Mouse (Mus musculus) C2C12 (cell line): Measurements from ENCODE around the gene Bcl2l15. TPM values are rescaled to one million over a fixed set of nuclear protein-coding genes. Genes with fewer than 3 reads are reported as not detected.
"Not testable (repeated sequence)": the region's sequence is repeated elsewhere in the genome, so short reads cannot be mapped to it uniquely, and the experiment has no call there.

Experiments
- H3K27me3 ChIP-seq: one replicate; pipeline ENCODE4 v1.6.1; 2011; ENCODE audit not compliant: control insufficient read depth, insufficient read depth, insufficient read length
- H3K36me3 ChIP-seq: one replicate; pipeline ENCODE4 v1.6.1; 2011; ENCODE audit not compliant: control insufficient read depth, insufficient read depth
- H3K4me3 ChIP-seq: one replicate; pipeline ENCODE4 v1.5.1; 2011; ENCODE audit warnings: mild to moderate bottlenecking, control low read depth; ENCODE audit not compliant: poor library complexity, insufficient read depth, severe bottlenecking
- H3K79me2 ChIP-seq: one replicate; pipeline ENCODE4 v1.6.1; 2011; ENCODE audit not compliant: control insufficient read depth, insufficient read depth
- H3K79me3 ChIP-seq: one replicate; pipeline ENCODE4 v1.6.1; 2011; ENCODE audit warnings: low read depth, control low read depth
- H3ac ChIP-seq: one replicate; pipeline ENCODE3; 2011; ENCODE audit warnings: low read depth; ENCODE audit not compliant: control insufficient read depth, insufficient read length
- CEBPB ChIP-seq: IDR thresholded peaks from one replicate; pipeline ENCODE4 v1.6.1; 2011; ENCODE audit warnings: low read depth, mild to moderate bottlenecking, control low read depth, moderate library complexity
- CTCF ChIP-seq: IDR thresholded peaks from one replicate; pipeline ENCODE4 v1.5.1; 2011; ENCODE audit not compliant: control insufficient read depth, insufficient read depth, insufficient read length
- FOSL1 ChIP-seq: IDR thresholded peaks from one replicate; pipeline ENCODE4 v1.8.0; 2011; ENCODE audit warnings: mild to moderate bottlenecking, low read length; ENCODE audit not compliant: poor library complexity, insufficient read depth, severe bottlenecking
- MAX ChIP-seq: IDR thresholded peaks from one replicate; pipeline ENCODE4 v1.6.1; 2011; ENCODE audit warnings: mild to moderate bottlenecking, control low read depth
- MYOD1 ChIP-seq: IDR thresholded peaks from one replicate; pipeline ENCODE4 v1.6.1; 2011; ENCODE audit warnings: low read depth; ENCODE audit not compliant: control insufficient read depth, insufficient read length
- MYOG ChIP-seq: IDR thresholded peaks from one replicate; pipeline ENCODE4 v1.6.1; 2011; ENCODE audit not compliant: control insufficient read depth, insufficient read length; ENCODE audit errors: extremely low read depth
- USF1 ChIP-seq: IDR thresholded peaks from one replicate; pipeline ENCODE4 v1.6.1; 2011; ENCODE audit warnings: low read depth, mild to moderate bottlenecking, control low read depth, moderate library complexity
- polyA plus RNA-seq: library from polyadenylated mRNA; unstranded; fragments of >200 nt; fragmentation: generic; extraction: Trizol; gene quantifications from one replicate; pipeline ENCODE4 v1.2.1, GENCODE M21; 2012; ENCODE audit warnings: missing spikeins

The Bcl2l15 gene
- polyA plus RNA-seq, 1 experiment = 0.37 TPM

DNA sequence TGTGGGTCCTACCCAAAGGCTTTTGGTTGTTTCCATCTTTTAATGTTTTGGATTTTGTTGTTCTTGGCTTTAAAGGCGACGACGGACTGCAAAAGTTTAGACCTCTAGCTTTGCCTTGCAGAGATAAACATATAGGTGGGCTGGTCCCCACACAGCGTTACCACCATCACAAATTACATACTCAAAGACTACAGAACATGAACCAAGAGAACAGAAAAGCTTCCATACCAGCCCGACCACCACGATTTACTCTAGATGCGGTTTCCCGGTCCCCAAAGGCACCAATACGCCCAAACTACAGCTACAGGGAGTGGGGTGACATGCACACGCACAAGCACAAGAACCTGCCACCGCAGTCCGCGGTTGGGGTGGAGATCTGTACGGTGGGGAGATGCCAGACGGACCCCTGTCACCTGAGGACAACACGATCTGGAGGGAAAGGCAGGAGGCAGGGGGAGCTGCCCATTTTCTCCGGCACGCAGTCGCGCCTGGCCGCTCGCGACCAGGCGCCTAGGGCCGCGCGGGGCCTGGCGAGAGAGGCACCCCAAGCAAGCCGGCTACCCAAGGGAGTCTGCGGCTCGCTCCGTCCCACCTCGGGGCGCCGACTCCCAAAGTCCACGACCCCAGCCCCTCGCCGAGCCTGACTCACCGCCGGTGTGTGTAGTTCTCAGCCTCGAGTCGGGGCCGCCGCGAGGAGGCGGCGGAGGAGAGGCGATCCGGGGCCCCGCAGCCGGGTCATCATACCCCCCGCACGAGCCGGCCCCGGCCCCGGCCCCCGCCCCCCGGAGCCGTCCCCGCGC lies 41.9 kb upstream of the Bcl2l15 start:
- Histone ChIP-seq H3K79me2 (peaks cover 55% of the 10 kb centered on the region), H3K4me3 (peak overlapping the region; percentile 86), H3ac (peak overlapping the region; percentile 85), H3K79me3 (peaks cover 46% of the 10 kb centered on the region), H3K27me3 (no peaks in the 10 kb centered on the region), H3K36me3 (no peaks in the 10 kb centered on the region)
- TF ChIP-seq MYOG (no peak), FOSL1 (no peak), USF1 (no peak), CEBPB (no peak), CTCF (no peak), MYOD1 (no peak), MAX (no peak)

DNA sequence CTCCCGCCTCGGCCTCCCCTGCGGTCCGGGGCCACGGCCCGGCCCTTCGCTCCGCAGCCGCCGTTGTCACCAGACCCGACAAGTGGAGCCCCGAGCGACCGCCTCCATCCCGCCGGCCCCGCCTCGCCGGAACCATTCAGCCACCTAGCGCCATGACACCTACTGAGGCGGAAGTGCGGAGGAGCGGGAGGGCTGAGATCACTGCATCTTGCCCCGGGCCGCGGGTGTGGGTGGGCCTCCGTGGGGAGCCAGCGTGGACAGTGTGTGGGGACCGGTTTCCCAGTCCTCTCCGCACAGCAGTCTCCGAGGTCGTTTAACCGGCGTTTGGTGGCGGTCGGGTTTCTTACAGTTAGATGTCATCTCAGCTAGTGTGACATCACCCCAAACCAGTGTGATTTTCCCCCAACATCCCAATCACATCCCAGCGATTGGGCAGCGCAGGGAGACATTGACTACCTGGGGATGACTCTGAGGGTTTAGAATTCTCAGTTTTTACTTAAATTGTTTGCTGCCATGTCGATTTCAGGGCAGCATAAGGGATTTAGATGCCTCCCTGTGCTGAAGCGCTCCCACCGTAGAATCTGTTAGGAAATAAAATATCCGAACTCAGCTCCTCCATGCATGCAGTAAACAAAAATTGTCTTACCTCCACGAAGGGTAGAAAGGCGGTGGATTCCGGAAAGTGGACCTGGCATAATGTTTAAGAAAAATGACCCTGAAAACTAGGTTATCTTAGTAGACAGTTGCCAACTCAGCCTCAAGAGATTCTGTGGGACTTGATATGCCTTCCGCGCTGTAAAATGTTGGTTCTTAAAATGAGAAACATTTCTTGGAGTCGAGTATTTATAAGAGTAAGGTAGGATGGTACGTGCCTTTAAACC lies 40.9 kb upstream of the Bcl2l15 start, which contains the start of gene Hipk1:
Hipk1 (minus strand) TSS at position 334 of the 881 bp plus-strand sequence.
- Histone ChIP-seq H3K79me2 (peaks cover 45% of the 10 kb centered on the region), H3K4me3 (peak within 1 kb of the TSS; percentile 86), H3K79me3 (peaks cover 39% of the 10 kb centered on the region), H3K27me3 (no peaks in the 10 kb centered on the region), H3ac (peak within 1 kb of the TSS; percentile 85), H3K36me3 (no peaks in the 10 kb centered on the region)
- no peak for TF ChIP-seq CEBPB
- no peak for TF ChIP-seq MYOD1
- TF ChIP-seq FOSL1 = no peak
- TF ChIP-seq MAX = no peak
- TF ChIP-seq USF1 = no peak
- no peak for TF ChIP-seq CTCF
- TF ChIP-seq MYOG = no peak

DNA sequence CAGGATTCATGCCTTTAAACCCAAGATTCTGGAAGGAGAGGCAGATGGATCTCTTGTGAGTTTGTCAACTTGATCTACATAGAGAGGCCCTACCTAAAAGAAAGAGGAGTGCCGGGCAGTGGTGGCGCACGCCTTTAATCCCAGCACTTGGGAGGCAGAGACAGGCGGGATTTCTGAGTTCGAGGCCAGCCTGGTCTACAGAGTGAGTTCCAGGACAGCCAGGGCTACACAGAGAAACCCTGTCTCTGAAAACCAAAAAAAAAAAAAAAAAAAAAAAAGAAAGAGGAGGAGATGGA lies 40.3 kb upstream of the Bcl2l15 start:
- H3K4me3 ChIP-seq = not testable (repeated sequence)

DNA sequence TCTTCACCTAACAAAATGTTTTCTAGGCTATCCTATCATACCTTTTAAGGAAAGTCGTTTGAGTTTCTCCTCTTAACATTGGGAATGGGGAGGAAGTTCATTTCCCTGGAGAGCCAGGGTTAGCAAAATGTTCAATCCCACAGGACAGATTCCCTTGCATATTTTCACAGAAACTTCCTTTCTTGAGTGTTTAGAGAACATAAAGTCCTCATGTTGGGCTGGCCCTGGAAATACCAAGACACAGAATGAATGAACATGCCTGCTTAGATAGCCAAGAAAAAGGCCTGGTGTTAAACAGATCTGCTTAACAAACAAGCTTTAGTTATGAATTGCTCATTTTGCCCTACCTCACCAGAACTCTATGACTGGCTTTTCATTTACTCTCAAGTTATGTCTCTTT lies 39.8 kb upstream of the Bcl2l15 start:
- Histone ChIP-seq H3K27me3 (no peaks in the 10 kb centered on the region), H3K4me3 (no peak overlapping the region), H3K79me3 (peaks cover 28% of the 10 kb centered on the region), H3K79me2 (peaks cover 34% of the 10 kb centered on the region), H3K36me3 (no peaks in the 10 kb centered on the region), H3ac (no peak overlapping the region)
- TF ChIP-seq MYOD1 (no peak), MAX (no peak), CTCF (no peak), MYOG (no peak), CEBPB (no peak), USF1 (no peak)

More for the DNA sequence above, 40.3 kb upstream of the Bcl2l15 start:
- Histone ChIP-seq H3K79me3 (peaks cover 33% of the 10 kb centered on the region), H3K79me2 (peaks cover 40% of the 10 kb centered on the region)
- not testable (repeated sequence) for H3ac ChIP-seq, H3K36me3 ChIP-seq, H3K27me3 ChIP-seq

DNA sequence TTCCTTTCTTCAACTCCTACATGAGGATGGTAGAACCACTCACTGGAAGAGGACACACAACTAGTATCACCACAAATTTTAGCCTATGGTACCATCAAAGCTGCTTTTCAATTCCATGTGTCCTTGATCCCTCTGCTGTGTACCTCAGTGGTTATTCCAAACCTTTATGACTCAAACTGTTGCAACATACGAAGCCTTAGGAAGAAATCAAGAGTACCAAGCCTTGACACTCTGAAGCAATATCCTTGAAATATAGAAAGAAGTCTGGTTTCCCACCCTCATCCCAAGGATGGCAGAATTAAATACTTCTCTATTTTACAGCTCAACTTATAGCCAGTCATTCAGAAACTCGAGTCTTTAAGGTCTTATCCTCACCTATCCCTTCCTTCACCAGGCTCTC lies 36.0 kb upstream of the Bcl2l15 start:
- no peaks in the 10 kb centered on the region for H3K79me2 ChIP-seq
- H3K79me3 ChIP-seq = no peaks in the 10 kb centered on the region
- H3K27me3 ChIP-seq = no peaks in the 10 kb centered on the region
- H3K4me3 ChIP-seq = no peak overlapping the region
- H3K36me3 ChIP-seq = no peaks in the 10 kb centered on the region
- H3ac ChIP-seq = no peak overlapping the region
- TF ChIP-seq CTCF (no peak), CEBPB (peak; percentile 29)

DNA sequence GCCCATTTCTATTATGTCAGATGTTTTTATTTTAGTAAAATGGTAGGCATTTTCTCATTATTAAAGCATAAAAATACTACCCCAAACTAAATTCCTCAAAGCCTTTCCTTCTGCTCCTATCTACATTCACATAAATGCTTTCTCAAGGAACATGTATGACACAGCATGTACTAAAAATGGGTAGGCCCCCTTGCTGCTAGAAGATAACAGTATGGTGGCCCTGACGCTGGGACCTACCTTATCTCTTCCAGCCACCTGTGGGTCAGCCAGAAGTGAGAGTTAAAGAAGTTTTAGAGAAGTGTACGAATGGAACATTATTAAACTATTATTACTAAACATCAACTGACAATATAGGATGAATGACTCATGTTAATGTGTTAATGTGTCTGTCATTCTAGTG lies 32.9 kb upstream of the Bcl2l15 start:
- no peak overlapping the region for H3ac ChIP-seq
- H3K79me2 ChIP-seq = no peaks in the 10 kb centered on the region
- no peaks in the 10 kb centered on the region for H3K79me3 ChIP-seq
- H3K36me3 ChIP-seq = peaks cover 14% of the 10 kb centered on the region
- no peak overlapping the region for H3K4me3 ChIP-seq
- H3K27me3 ChIP-seq = no peaks in the 10 kb centered on the region
- TF ChIP-seq CTCF = no peak
